Mouse (Mus musculus): ENCODE data around the gene Pphln1. TPM values are rescaled to one million over a fixed set of nuclear protein-coding genes. Genes with fewer than 3 reads are reported as not detected.

Gene Pphln1
- polyA plus RNA-seq, 1 experiment: 15.9 TPM

DNA sequence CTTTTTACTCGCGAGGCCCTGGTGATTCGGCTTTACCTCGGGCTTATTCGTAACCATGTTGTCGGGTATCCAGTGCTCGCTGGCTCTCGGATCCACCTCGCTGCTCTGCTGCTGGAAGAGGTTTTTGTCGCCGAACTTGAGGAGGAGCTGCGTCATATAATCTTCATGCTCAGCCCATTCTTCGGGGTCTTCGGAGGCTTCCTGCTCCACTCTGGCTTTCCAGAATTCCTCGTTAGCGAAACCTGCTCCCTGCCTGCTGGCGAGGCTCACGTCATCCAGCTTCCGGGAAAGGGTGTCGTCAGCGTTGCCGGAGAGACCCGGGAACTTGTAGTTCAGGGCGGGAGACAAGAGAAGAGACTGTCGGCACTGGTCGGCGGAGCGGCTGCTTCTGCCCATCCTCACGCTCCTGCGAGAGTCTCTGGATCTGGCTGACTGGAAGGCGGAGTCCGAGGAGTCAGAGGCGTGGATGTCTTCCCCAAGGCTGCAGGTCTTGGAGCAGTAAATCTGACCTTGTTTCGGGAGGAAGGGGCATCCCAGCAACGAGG lies 105.1 kb downstream of the Pphln1 start:
- DNase-seq (ENCODE audit: low spot score): no peak

DNA sequence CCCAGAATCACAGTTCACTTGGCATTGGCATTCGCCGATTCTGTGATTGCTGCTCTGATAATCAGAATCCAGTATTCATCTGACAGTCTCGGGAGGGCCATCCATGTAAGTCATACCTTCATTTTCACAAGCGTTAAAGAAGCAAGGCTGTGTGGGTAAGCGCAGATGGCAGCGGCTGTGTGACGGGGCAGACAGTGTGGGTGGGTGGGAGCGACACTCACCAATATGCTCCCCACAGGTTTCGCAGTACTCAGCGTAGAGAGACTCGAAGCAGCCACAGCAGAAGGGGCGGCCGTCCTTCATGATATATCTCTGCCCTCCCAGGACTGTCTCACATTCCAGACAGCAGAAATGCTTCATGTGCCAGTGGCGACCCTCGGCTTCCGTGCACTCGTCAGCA lies 106.7 kb downstream of the Pphln1 start:
- DNase-seq (ENCODE audit: low spot score): no peak

DNA sequence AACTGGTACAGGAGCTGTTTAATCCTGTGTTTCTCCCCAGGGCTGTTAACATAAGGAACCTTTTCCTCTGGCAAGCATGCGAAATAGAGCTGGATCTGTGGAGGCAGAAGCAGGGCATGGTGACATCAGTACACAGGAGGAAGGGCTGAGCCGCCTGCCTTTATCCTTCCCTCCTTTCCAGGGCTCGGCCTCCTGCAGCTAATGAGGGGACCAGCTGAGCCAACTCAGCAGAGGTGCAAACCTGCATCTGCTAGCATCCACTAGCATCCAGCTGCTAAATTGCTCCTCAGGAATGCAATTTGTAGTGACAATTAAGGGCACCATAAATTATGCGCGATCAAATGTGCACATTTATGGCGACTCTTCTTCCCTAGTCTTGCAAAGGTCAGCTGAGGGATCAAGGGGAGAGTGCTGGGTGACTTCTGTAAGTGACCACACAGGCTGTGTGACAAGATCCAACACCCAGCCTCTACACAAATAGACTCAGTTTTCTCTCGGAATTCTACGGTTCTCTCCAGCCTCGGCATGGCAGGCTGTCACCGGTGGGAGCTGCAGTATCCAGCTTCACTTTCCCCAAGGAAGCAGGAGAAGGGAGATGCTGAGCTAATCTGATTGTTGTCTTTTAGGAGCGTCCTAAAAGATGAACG lies 112.7 kb downstream of the Pphln1 start:
- no peak for DNase-seq (ENCODE audit: low spot score)

GRCm38 (mm10) chr15:93512437-93512836 lies 114.3 kb downstream of the Pphln1 start:
- DNase-seq (ENCODE audit: low spot score): no peak

GRCm38 (mm10) chr15:93513939-93514341 lies 115.8 kb downstream of the Pphln1 start:
- DNase-seq (ENCODE audit: low spot score): no peak

- no peak for DNase-seq (ENCODE audit: low spot score)
Observed at GRCm38 (mm10) chr15:93515316-93515715, 117.2 kb downstream of the Pphln1 start.

DNA sequence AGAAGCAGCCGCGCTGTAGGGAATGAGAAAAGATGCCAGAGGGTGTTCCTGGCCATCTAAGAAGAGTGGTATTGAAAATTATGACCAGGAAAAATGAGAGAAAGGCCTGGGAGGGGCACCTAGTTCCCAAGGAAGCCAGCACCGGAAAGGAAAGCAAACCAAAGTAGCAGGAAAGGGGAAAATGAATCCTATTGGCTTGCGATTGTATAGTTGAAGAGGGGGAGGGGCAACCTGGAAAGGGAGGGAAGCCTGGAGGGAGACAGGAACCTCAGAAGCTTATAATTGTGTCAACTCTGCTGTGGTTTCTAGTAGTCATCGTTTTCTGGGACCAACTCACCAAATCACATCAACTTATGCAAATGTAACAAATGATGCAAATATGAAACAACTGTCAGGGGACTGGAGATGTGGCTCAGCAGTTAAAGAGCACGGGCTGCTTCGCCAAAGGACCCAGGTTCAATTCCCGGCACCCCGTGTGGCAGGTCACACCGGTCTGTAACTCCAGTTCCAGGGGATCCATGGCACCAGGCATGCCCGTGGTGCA lies 118.9 kb downstream of the Pphln1 start:
- no peak for DNase-seq (ENCODE audit: low spot score)

DNA sequence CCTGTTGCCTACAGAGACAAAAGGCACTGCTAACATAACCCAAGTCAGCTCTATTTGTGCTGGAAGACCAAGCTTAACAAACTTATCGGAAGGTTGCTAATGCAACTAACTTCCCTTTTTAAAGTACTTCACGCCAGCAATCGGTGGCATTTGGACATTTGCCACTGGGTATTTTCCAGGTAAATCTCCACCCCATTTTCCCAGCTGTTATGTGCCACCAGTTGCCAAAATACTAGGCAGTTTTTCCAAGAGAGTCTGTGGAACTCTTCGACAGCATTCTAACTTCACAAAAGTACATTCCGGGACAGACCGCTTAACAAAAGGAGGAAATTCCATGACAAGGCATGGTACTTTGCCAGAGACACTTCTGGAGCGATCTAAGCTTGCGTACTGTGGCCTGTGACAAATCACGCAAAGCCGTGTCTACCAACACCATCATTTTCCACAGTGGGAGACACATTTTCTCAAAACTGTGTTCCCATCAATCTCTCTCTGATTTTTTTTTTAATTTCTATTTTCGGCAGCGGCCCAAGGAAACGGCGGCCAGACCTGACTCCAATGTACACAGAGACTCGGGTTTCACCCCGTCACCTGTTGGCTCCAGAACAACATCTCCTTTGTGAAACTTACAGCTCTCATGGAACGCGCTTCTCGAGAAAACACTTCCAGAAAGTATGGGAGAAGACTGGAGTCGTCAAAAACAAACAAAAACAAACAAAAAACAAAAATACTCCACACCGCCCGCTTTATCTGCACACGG lies 120.2 kb downstream of the Pphln1 start:
- DNase-seq (ENCODE audit: low spot score): no peak

DNA sequence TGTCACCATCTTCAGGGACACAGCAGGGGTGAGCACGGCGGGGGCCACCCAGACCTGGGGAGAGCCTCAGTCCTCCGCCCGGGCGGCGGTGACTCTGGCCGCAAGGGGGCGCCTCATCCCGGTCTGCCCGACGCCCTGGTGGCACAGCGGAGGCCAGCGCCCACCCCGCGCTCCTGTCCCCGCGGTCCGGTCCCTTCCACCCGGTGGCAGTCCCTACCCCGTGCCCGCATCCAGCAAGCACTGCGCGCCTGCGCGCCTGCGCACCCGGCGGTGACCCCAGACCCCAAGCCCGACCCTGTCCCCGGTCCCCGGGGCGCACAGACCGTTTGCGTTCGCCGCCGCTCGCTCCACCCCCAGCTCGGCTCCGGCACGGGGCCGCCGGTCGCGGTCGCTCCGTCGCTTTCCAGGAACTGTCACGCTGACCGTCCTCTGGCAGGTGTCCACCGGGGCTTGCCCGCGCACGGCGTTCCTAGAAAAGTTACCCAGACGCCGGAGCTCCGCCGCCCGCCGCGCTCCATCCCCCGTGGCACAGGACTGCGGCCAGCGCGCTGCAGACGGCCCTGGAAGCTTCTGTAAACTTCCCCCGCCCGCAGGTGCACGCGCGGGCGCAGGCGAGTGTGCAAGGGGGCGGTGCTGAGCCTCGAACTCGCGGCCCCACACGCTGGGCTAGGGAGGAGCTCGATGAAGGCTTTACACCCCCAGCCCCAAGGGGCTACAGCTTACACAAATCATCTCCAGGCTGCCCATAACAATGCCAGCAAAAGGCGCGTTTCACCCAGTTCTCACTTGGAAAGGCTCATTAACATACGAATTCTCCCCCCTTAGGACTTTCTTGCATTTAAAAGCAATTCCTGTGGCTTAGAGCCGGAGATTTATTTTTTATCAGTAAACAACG lies 121.0 kb downstream of the Pphln1 start:
- DNase-seq (ENCODE audit: low spot score): peak; percentile 73

DNA sequence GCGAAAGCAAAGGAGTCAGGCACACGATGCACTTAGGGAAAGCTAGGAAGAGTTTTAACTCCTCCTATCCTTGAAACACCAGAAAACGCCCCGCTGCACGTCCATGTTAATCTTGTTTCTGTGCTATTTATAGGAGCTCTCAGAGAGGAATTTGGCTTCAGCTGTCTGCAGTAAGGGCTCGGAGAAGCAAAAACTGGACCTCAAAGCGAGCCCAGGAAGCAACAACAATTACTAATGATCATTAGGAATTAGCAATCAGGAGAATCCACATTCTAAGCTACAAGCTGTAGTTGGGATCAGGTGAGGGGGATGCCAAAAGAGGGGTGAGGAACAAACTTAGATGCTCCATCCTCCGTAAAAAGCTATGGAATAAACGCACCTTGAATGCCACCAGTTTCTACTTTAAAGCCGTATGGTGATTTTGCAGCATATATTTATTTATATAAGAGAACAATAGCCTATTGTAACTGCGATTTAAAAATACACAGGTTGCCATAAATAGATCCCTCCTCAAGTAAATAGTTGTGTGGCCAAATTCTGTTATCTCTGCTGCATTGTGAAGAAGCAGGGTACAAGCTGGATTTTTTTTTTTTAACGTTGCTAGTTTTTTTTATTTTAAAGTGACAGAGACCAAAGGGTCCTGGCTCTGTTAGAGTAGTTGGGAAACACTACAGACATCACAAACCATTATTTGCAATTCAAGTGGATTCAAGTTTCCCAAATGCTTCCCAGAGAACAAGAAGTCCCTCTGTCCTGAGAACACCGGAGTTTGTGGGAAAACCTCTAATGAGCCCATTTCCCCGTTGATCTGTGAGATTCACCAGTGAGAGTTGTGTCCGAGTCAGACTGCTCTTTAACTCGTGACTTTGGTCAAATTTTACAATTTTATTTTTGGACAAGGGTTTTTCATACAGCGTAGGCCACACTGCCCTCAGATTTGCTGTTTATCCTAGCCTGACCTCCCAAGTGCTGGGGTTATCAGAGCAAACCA lies 122.0 kb downstream of the Pphln1 start:
- DNase-seq (ENCODE audit: low spot score): no peak

- DNase-seq (ENCODE audit: low spot score): no peak
Observed at GRCm38 (mm10) chr15:93521088-93521786, 123.1 kb downstream of the Pphln1 start.

GRCm38 (mm10) chr15:93521787-93522180 lies 123.6 kb downstream of the Pphln1 start:
- DNase-seq (ENCODE audit: low spot score): no peak

DNA sequence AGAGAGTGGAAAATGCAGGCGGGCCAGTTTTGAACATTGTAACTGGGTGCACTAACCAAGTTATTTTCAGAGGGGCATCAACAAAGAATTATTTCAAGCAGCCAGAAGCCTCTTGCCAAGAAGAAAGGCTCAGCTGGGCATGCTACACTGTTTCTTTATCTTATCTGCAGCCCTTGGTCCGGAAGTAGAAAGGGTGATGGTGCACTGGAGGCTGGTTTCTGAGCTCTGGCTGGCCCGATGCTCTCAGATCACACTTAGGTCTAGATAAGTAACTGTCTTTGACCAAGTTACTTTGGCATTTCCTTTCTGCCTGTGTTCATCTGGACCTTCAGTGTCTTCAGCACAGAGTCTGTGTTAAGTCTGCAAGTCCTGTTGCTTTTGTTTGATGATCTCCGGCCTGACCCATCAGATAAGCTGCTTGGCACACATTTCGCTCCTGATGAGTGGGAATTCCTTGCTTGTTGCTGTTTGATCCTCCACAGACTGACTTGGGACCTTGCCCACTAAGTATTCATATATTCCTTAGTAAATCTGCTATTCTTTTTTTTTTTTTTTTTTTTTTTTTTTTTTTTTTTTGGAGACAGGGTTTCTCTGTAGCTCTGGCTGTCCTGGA lies 127.3 kb downstream of the Pphln1 start:
- DNase-seq (ENCODE audit: low spot score): no peak

GRCm38 (mm10) chr15:93529831-93530702 lies 131.9 kb downstream of the Pphln1 start:
- no peak for DNase-seq (ENCODE audit: low spot score)

DNA sequence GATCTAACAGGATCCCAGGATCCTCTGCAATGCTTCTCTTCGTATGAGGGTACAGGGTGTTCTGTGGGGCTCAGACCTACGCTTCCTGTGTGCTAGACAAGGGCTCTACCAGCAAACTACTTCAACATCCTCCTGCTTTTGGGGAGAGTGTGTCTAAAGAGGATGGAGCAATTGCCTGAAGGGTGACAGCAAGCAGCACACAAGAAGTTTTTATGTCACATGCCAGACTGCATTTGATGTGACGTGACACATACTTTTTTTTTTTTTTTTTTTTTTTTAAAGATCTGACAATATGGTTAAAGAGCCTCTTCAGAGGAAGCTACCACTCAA lies 132.5 kb downstream of the Pphln1 start:
- DNase-seq (ENCODE audit: low spot score): no peak

DNA sequence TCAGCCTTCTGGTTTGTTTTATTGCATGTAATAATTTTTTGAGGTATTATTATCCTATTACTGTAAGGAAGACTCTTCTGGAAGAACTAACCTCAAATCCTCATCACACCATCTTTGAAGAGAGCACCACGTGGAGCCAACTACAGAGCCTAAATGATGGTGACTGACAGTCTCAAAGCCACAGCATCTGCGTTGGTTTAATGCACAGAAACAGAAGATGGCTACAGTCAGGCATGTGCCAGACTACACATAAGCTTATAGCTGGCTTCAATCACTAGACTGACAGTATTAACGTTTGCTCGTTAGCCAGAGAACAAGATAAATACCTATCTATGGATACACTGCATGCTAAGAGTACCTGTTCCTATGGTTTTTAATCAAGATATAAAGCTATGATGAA lies 138.0 kb downstream of the Pphln1 start:
- DNase-seq (ENCODE audit: low spot score): no peak

DNA sequence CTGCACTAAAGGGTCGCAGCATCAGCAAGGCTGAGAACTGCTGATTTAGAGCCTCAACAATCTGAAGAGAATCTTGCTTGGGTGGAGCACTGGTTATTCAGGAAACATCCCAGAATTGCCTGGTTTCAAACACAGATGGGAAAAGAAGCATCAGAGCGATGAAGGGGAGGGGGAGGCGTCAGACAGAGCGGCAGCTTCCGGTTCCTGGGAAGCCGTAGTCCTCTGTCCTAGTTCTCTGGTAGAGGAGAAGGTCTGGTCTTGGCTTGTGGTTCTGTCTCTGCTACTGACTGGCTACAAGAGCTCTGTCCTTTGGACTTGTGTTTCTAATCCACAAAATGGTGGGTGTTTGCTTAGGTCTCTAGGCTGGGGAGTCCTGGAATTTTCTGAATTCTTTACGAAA lies 139.6 kb downstream of the Pphln1 start:
- DNase-seq (ENCODE audit: low spot score): no peak

DNA sequence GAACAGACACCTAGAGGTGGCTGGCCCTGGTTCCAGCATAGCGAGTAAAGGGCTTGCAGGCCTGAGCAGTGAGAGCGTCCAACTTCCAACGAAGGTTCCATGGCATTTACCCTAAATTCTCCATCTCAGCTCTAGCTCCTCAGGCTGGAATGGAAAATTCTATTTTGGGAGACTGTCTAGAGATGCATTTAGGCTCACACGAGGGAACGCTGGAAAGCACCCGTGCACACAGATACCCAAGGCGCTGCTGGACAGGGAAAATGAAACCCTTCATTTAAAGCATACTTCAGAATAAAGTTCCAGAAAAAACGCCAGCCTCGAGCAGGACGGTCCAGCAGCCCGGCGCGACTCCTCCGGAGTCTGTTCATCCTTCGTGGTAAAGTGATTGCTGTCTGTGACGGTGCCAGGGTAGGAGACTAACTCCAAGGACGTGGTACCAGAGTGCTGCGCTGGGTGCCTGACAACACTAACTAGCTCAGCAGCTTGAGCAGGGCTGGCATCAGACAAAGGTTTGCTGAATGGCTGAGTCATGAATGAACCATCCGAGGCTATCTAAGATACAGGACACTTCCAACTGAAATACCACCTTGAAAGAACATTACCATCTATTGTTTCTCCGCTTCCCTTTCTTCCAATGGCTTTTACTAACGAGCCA lies 140.5 kb downstream of the Pphln1 start:
- no peak for DNase-seq (ENCODE audit: low spot score)
